Mouse (Mus musculus) cerebellum, postnatal 36 days (tissue): ENCODE results near the gene Dek.

ENCODE experiments used
- DNase-seq, 2 experiments: peaks; one replicate each; pipeline ENCODE4 v3.0.0; 2021 to 2022; ENCODE audit warnings: mixed read lengths in 2 of 2

The Dek gene

DNA sequence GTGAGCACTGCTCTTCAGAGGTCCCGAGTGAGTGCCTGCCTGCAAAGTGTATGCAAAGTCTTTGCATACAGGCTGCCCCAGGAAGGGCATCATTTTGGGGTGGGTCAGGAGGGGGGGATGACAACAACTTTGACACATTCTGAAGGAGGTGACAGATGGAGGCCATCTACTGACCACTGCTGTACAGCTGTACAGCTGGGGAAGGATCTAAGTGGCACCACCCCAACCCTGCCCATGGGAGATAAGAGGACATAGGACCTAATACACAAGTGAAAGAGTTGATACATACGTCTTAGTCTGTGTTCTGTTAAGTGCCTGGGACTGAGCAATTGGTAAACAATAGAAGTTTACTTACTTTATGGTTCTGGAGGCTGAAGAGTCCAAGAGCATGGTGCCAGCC is 3.2 kb upstream of the Dek start:
- DNase-seq, result no peak

DNA sequence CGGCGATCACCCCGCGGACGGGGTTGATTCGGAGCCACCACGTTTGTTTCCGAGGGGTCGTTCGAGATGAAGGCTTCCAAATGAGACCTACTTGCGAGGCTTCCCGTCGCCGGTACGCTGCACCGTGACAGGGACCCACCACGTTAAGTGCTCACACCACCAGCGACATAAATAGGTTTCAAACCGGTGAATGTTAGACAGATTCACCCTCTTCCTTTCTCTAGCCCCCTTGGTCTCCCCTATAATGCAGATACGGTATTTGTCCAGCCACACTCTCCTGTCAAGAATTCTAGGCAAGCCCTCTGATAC is 533 bp upstream of the Dek start:
- DNase-seq, result no peak

DNA sequence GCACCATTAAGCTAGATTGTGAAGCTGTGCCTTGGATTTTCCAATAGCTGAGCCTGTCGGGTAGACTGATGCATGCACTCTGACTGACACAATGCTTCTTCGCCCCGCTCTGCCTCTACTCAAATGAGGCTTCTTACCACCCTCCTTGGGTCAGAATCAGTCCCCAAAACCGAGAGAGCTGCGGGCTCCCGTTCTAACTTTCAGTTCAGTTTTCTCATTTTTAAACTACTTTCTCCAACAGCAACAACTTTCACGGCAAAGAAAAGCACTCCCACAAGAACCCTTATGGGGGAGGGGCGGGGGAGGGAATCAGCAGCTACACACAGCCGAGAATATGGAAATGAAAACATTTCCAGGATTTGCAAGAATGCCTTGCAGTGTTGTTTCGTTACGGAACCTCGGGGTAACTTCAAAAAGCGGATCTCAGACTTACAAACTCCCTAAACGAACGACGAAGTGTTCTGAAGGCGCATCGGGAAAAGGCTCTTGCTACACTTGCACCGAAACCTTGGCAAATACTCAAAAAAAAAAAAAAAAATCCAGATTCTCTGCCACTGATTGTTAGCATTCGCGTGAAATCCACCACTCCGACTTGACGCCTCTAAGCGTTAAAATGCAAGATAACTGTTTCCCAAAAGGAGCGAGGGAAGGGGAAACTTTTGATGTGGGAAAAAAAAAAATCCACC is 1.0 kb downstream of the Dek start:
- peak; percentile 21 for DNase-seq

DNA sequence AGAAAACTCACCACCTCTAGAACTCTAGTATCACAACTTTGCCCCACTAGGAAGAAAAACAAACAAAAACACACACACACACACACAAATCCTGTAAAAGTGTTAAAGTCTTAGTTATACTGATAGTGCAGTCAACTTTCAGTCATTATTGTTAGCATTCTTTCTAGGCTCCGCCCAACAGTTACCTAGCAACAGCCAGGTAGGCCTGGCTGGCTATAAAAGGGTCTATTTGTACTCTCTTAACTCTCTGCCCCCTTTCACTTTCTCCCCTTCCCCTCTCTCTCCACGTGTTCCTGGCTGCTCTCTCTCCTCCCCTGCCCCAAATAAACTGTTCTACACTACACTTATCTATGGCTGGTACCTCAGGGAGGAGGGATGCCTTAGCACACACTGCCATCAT is 1.9 kb downstream of the Dek start:
- DNase-seq, result no peak

GRCm38 (mm10) chr13:47100587-47100986 is 5.4 kb downstream of the Dek start:
- DNase-seq, result no peak

- DNase-seq, result no peak
Measured at GRCm38 (mm10) chr13:47099265-47099664, 6.7 kb downstream of the Dek start.

DNA sequence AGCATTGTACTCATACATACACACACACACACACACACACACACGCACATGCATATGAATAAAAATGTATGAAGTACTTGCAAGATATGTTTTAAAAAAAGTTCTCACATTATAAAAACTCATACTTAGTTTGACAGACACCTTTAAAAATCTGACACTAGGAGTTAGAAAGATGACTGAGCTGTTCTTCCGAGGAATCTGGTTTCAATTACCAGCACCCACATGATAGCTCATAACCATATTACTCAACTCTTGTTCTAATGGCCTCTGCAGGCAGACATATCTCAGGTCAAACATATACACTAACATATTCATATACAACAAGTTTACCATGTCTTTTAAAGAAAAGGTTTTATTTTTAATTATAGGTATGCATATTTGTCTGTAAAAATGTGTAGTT is 9.4 kb downstream of the Dek start:
- no peak for DNase-seq

- DNase-seq, result no peak
Measured at GRCm38 (mm10) chr13:47093791-47094190, 12.2 kb downstream of the Dek start.

GRCm38 (mm10) chr13:47089271-47089670 is 16.7 kb downstream of the Dek start:
- no peak for DNase-seq

GRCm38 (mm10) chr13:47088433-47088832 is 17.6 kb downstream of the Dek start:
- no peak for DNase-seq

GRCm38 (mm10) chr13:47080905-47081505 is 25.0 kb downstream of the Dek start:
- no peak for DNase-seq

DNA sequence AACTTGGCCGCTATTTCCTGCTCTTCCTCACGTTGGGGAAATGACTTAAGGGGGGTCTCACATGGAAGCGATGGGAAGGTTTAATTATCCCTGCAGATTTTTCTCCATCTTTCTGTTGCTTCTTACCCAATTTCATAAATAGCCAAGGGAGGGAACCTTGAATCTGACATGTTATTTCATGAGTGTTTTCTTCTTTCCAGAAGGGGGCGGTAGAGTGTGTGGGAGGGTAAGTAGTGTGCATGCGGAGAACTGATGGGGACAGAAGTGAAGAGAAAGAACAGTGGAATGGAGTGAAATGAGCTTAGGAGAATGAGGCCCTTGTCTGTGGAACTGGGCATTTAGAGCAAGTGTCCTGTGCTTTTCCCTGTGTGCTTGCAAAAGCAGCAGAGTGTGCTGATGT is 27.2 kb downstream of the Dek start:
- DNase-seq, result no peak

DNA sequence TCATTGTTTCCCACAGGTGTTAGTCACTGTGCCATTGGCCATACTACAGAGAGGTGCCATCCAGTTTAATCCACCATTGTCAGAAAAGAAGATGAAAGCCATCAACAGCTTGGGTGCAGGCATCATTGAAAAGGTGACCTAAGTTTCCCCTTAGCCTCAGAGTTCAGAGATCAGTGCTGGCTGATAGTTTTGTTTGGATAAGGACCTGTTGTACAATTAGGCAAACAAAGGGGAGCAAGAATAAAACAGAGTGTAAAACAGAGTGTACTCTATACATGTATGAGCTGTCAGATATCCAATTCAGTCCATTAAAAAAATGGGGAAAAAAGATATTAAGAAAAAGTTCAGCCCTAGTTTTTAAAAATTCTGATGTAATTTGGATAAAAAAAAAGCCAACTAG is 28.6 kb downstream of the Dek start:
- no peak for DNase-seq

GRCm38 (mm10) chr13:47076156-47076555 is 29.8 kb downstream of the Dek start:
- no peak for DNase-seq

DNA sequence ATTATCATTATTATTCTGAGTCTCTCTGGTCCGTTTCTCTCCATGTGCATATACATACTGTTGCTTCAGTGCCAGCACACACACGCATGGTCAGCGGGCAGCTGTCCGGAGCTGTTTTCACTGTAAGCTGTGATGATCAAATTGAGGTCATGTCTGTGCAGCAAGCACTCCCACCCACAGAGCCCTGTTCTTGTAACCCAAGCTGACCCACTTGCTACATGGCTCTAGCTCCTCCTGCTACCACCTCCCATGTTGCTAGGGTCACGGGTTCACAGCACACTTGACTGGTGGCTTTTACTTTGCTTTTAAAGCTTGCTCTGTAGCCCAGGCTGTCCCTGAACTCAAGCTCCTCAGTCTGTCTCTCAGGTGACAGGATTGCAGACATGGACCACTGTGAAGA is 33.5 kb downstream of the Dek start:
- no peak for DNase-seq

GRCm38 (mm10) chr13:47071871-47072270 is 34.1 kb downstream of the Dek start:
- no peak for DNase-seq

- no peak for DNase-seq
Measured at GRCm38 (mm10) chr13:47070329-47071080, 35.5 kb downstream of the Dek start.

GRCm38 (mm10) chr13:47067001-47067400 is 39.0 kb downstream of the Dek start:
- DNase-seq, result no peak

- DNase-seq, result no peak
Measured at GRCm38 (mm10) chr13:47066516-47066915, 39.5 kb downstream of the Dek start.

GRCm38 (mm10) chr13:47063985-47064760 is 41.8 kb downstream of the Dek start:
- DNase-seq, result no peak

- no peak for DNase-seq
Measured at GRCm38 (mm10) chr13:47062756-47063155, 43.2 kb downstream of the Dek start.

DNA sequence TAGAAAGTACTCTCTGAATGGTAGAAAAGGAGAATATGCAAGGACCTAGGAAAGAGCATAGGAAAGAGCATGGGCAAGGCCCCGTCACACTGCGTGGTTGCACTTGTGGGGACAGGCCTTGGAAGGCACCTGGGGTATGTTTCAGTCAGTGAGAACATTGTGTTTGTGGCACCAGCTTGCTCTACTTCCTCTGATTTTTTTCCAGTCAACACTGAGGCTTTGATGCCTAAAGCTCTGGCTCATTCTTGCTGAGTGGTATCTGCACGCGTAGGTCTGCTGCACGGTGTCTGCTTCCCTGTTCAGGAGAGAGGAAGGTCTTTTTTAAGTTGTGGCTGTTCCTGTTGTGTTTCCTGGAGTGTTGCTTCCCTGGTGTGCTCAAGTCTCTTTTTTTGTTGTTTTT is 49.2 kb downstream of the Dek start:
- DNase-seq, result no peak

DNA sequence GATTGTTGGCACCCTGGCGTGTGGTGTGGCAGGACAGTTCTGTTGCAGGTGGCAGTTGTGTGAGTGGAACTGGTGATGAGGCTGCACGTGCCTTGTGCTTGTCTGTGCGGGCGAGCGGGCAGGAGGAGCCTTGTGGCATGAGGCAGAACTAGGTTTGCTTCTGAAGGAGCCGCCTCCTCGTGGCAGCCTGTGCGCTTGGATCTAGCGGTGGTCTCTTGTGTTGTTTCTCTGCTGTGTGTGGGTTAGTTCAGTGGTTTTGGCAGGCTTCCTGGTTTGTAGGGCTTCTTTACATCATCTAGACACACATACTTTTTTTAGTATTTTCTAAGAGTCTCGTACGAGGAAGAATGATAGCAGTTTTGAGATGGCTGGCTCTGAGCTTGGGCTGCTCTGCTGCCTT is 49.9 kb downstream of the Dek start:
- DNase-seq, result no peak

- DNase-seq, result no peak
Measured at GRCm38 (mm10) chr13:47053971-47054370, 52.0 kb downstream of the Dek start.
